Mouse (Mus musculus): ENCODE measurements around the gene Dio1. TPM values are rescaled to one million over a fixed set of nuclear protein-coding genes. Genes with fewer than 3 reads are reported as not detected.

Dio1 gene
- total and polyA plus RNA-seq, 3 experiments: 0.13 TPM; not detected in 2

DNA sequence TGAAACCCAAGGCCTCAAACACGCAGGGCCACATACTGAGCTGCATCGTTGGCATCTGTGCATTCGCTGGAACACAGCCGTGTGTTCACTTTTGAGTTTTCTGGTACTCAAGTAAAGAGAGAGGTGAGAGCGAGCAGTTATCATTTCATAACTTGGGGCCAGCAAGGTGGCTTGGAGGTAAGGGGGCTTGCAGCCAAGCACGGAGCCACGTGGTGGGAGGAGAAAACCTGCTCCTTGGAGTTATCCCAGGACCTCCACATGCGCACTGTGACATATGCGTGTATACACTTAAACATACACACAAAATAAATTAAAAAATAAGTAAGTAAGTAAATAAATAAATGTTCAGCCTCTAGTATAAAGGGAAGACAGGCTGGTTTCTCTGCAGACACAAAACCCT lies 4.7 kb downstream of the Dio1 start:
- DNase-seq (ENCODE audit: low read depth, low spot score): no peak
- no peaks in the 10 kb centered on the region for H3K79me2 ChIP-seq (ENCODE audit: control insufficient read depth, insufficient read depth, low read length, poor library complexity)
- no peaks in the 10 kb centered on the region; a peak in 1 of 4 replicates for H3K4me1 ChIP-seq (ENCODE audit: control insufficient read depth in 1 of 2, insufficient read depth in 2 of 2, low read length in 2 of 2)
- TF ChIP-seq MEF2A (IDR thresholded peaks at IDR 0.05; ENCODE audit: extremely low read depth, insufficient replicate concordance, low read depth, low read length, poor library complexity, severe bottlenecking) (no peak), ETS1 (IDR thresholded peaks at IDR 0.05; ENCODE audit: low read depth, low read length) (no peak), MXI1 (IDR thresholded peaks at IDR 0.05; ENCODE audit: low read depth, low read length) (no peak), MAZ (IDR thresholded peaks at IDR 0.05; ENCODE audit: low read depth, low read length) (no peak), NELFE (IDR thresholded peaks at IDR 0.05; ENCODE audit: low read depth, low read length) (no peak), SMC3 (IDR thresholded peaks at IDR 0.05; ENCODE audit: low read depth, low read length) (no peak), POLR2AphosphoS2 (IDR thresholded peaks at IDR 0.05; ENCODE audit: low read length) (no peak)
- no peak overlapping the region for H3K9ac ChIP-seq (ENCODE audit: control insufficient read depth, low read depth, low read length, poor library complexity, severe bottlenecking)
- no peaks in the 10 kb centered on the region for H3K9me3 ChIP-seq (replicated peaks; ENCODE audit: insufficient read depth, low read length)
- no peak overlapping the region for H3K27ac ChIP-seq (ENCODE audit: control insufficient read depth, low read depth, low read length)
- H3K36me3 ChIP-seq (ENCODE audit: control insufficient read depth in 1 of 2, insufficient read depth in 2 of 2, low read length in 2 of 2): no peaks in the 10 kb centered on the region
- no peak overlapping the region for H3K4me3 ChIP-seq (ENCODE audit: control insufficient read depth in 1 of 2, insufficient read depth in 1 of 2, low read depth in 2 of 2, low read length in 2 of 2)
- peaks cover 5 to 9% of the 10 kb centered on the region in 2 experiments; a peak in 2 of 4 replicates for H3K27me3 ChIP-seq (ENCODE audit: control insufficient read depth in 1 of 2, insufficient read depth in 2 of 2, low read length in 2 of 2)

GRCm38 (mm10) chr4:107300902-107301555 lies 5.9 kb downstream of the Dio1 start:
- no peak for DNase-seq (ENCODE audit: low read depth, low spot score)
- Histone ChIP-seq H3K27me3 (ENCODE audit: control insufficient read depth in 1 of 2, insufficient read depth in 2 of 2, low read length in 2 of 2) (0 out of 4 replicates have a peak, but pooled peaks cover 0 to 2% of the 10 kb centered on the region in 2 experiments), H3K4me1 (ENCODE audit: control insufficient read depth in 1 of 2, insufficient read depth in 2 of 2, low read length in 2 of 2) (no peaks in the 10 kb centered on the region; a peak in 1 of 4 replicates), H3K9me3 (replicated peaks; ENCODE audit: insufficient read depth, low read length) (no peaks in the 10 kb centered on the region), H3K9ac (ENCODE audit: control insufficient read depth, low read depth, low read length, poor library complexity, severe bottlenecking) (no peak overlapping the region), H3K36me3 (ENCODE audit: control insufficient read depth in 1 of 2, insufficient read depth in 2 of 2, low read length in 2 of 2) (no peaks in the 10 kb centered on the region), H3K27ac (ENCODE audit: control insufficient read depth, low read depth, low read length) (no peak overlapping the region), H3K79me2 (ENCODE audit: control insufficient read depth, insufficient read depth, low read length, poor library complexity) (no peaks in the 10 kb centered on the region), H3K4me3 (ENCODE audit: control insufficient read depth in 1 of 2, insufficient read depth in 1 of 2, low read depth in 2 of 2, low read length in 2 of 2) (no peak overlapping the region)
- TF ChIP-seq POLR2AphosphoS5 (IDR thresholded peaks at IDR 0.05; ENCODE audit: borderline replicate concordance, low read depth, low read length) (no peak), CHD2 (IDR thresholded peaks at IDR 0.05; ENCODE audit: low read length) (no peak), ZNF384 (IDR thresholded peaks at IDR 0.05; ENCODE audit: low read depth, low read length) (no peak), BHLHE40 (IDR thresholded peaks at IDR 0.05; ENCODE audit: borderline replicate concordance, low read depth, low read length) (no peak), NRF1 (IDR thresholded peaks at IDR 0.05; ENCODE audit: insufficient read depth, low read depth, low read length, poor library complexity, severe bottlenecking) (no peak), RCOR1 (IDR thresholded peaks at IDR 0.05; ENCODE audit: low read depth, low read length) (no peak), ZKSCAN1 (IDR thresholded peaks at IDR 0.05; ENCODE audit: low read depth, low read length) (no peak), ELF1 (IDR thresholded peaks at IDR 0.05; ENCODE audit: low read depth, low read length) (no peak), MEF2A (IDR thresholded peaks at IDR 0.05; ENCODE audit: extremely low read depth, insufficient replicate concordance, low read depth, low read length, poor library complexity, severe bottlenecking) (no peak), HCFC1 (IDR thresholded peaks at IDR 0.05; ENCODE audit: low read depth, low read length) (no peak), SMC3 (IDR thresholded peaks at IDR 0.05; ENCODE audit: low read depth, low read length) (no peak), ETS1 (IDR thresholded peaks at IDR 0.05; ENCODE audit: low read depth, low read length) (no peak), KAT2A (conservative IDR thresholded peaks at IDR 0.05; ENCODE audit: low read depth, low read length) (no peak), MYB (IDR thresholded peaks at IDR 0.05; ENCODE audit: low read depth, low read length) (no peak), MAX (IDR thresholded peaks at IDR 0.05; ENCODE audit: low read length) (no peak), CTCF (IDR thresholded peaks at IDR 0.05 in 2 of 3, conservative IDR thresholded peaks at IDR 0.05 in 1 of 3; ENCODE audit: control insufficient read depth in 1 of 3, insufficient read depth in 1 of 3, low read depth in 2 of 3, low read length in 3 of 3, poor library complexity in 1 of 3, severe bottlenecking in 1 of 3) (no peak), E2F4 (IDR thresholded peaks at IDR 0.05; ENCODE audit: borderline replicate concordance, low read depth, low read length) (no peak), SIN3A (IDR thresholded peaks at IDR 0.05; ENCODE audit: low read length) (no peak), MAFK (IDR thresholded peaks at IDR 0.05; ENCODE audit: borderline replicate concordance, low read depth, low read length) (no peak), ZC3H11A (IDR thresholded peaks at IDR 0.05; ENCODE audit: low read depth, low read length) (no peak)

All from MEL (cell line).